Mouse (Mus musculus) kidney, postnatal 10 days (tissue): ENCODE data around the gene Acot12.
"Not testable (repeated sequence)": the region's sequence is repeated elsewhere in the genome, so short reads cannot be mapped to it uniquely, and the experiment has no call there.

Source experiments
- DNase-seq: peaks from one replicate; pipeline ENCODE4 v3.0.0; 2021; ENCODE audit warnings: mixed read lengths

Gene Acot12

GRCm38 (mm10) chr13:91760302-91761050, 19.2 kb downstream of the Acot12 start:
- DNase-seq = no peak

DNA sequence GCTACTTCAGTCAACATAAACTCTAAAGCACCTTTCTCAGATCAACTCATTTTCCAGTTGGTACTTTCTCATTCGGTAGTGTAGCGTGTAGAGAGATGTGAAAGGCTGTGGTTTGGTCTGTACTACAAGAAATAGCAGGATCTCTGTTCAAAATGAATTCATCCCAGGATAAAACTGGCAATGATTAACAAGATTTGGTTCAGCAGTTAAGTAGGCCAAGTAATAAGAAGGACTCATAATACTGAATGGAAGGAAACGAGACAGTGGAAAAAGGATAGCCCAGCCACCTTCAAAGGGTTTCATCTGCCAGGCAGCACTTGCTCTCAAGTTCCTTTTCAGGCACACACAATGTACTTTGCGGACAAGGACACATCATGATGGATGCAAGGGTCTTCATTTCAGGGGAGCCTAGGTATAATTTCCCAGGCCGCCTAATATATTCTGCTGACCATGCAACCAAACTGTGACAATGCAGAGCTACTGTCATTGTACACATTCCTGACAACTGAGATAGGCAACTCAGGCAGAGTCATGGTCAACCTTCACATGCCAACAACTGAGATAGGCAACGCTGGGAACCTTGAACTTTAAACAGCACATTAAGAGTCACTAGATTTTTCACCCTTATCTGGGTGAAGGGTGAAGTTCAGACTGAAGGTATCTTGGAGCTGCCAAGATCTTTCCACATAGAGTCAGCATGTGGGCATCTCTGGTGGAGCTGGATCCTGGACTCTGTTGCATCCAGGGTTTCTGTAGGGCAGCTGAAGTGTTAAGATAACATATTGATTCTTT, 20.5 kb downstream of the Acot12 start:
- DNase-seq = no peak

DNA sequence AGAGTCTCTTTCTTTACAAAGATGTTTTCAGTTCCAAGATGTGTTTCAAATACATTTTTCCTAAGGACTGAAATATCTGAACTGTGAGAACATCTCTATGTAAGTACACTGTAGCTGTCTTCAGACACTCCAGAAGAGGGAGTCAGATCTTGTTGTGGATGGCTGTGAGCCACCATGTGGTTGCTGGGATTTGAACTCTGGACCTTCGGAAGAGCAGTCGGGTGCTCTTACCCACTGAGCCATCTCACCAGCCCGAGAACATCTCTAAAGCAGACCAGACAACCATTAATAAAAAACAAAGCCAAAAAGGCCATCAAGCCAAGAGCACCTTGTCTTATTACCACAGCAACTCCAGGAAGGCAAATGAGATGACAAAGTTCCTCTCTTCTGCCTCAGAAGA, 22.3 kb downstream of the Acot12 start:
- DNase-seq = not testable (repeated sequence)

GRCm38 (mm10) chr13:91765627-91766026, 24.3 kb downstream of the Acot12 start:
- DNase-seq = no peak

GRCm38 (mm10) chr13:91768683-91769651, 27.7 kb downstream of the Acot12 start:
- no peak for DNase-seq

- DNase-seq = no peak
Measured at GRCm38 (mm10) chr13:91778092-91778491, 36.8 kb downstream of the Acot12 start.

GRCm38 (mm10) chr13:91779892-91780291, 38.6 kb downstream of the Acot12 start:
- DNase-seq = no peak

DNA sequence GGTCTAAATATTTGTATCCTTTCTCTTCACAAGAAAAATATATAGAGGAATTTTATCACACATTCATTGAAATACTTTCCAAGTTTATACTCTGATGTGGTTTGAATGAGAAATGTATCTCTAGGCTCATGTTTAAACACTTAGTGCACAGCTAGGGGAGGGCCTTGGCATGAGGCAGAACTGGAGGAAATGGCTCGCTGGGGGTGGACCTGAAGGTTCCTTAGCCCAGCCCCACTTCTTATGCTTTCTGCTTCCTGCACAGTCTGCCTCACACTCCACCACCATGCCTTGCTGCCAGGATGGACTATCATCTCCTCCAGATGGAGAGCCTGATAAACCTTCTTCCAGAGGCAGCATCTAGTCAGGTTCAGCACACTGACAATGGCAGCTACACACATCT, 50.7 kb downstream of the Acot12 start:
- DNase-seq = no peak

DNA sequence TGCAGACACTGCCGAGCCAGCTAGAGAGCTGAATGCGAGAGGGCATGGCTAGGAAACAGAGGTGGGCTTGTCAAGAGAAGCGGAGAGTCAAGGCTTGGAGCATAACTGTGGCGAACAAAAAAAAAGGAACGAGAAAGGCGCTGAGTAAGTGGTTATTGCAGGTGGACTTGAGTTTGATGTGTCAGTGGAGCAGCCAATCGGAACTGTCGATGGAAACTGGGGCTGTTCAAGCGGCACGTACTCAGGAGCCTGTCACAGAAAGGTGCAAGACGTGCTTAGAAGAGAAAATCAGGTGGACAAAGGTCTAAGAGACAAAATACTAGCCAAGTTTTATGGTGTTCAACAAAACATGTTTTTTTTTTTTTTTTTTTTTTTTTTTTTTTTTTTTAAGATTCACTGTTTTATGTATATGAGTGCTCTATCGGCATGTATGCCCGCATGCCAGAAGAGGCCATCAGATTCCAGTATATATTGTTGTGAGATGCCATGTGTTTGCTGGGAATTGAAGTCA, 53.7 kb downstream of the Acot12 start:
- DNase-seq = no peak

DNA sequence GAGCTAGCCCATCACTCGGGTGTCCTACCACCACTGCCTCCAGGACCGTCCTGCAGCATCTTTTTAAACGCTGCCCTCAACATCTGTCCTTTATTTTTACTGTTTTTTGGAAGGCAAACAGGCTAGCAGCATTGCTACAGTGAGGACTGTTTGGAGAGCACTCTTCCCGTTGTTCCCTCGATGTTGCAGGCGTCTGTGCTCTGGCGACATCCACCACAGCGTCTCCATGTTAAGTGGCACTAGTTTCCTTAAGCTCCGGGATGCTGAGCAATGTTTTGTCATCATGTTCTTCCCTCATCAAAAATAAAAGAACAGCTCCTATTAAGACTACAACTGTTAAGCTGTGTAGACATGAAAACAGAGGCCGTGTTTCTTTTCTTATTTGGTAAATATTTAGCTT, 54.3 kb downstream of the Acot12 start:
- no peak for DNase-seq

DNA sequence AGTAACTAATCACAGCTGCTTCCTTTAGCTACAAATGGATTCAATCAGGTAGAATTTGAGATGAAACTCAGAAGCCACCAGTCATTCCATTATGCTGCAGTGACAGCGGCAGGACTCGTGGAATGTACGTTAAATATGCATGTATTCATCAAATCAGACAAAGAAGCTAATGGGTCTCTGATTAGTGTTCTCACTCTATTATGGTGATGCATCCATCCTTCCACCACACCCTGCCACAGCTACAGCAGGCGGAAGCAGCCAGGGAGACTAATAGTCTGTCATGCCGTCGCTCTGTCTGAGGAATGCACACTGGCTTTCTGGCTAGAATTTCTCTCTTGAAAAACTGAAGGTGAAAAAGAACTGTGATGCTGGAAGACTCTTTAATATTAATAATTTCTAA, 54.7 kb downstream of the Acot12 start:
- DNase-seq = no peak

- DNase-seq = no peak
Measured at GRCm38 (mm10) chr13:91796916-91797315, 55.6 kb downstream of the Acot12 start.

DNA sequence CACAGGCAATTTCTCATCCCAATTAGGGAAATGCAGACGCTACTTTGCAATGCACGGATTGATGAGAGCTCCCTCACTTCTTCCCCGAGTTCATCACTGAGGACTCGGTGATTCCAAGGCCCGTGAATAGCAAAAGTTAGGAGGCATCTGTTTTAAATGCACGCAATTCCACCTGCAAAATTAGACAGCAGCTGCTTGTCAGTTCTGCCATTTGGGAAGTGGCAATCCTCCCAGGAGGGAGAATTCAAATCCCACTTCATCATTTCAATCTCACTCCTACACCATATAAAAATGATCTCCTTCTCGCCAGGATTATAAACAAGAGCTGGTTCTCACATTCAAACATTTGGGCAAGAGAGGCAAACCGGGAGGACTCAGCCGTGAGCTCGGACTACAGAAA, 56.1 kb downstream of the Acot12 start:
- DNase-seq = no peak

GRCm38 (mm10) chr13:91801726-91802125, 60.4 kb downstream of the Acot12 start:
- no peak for DNase-seq

DNA sequence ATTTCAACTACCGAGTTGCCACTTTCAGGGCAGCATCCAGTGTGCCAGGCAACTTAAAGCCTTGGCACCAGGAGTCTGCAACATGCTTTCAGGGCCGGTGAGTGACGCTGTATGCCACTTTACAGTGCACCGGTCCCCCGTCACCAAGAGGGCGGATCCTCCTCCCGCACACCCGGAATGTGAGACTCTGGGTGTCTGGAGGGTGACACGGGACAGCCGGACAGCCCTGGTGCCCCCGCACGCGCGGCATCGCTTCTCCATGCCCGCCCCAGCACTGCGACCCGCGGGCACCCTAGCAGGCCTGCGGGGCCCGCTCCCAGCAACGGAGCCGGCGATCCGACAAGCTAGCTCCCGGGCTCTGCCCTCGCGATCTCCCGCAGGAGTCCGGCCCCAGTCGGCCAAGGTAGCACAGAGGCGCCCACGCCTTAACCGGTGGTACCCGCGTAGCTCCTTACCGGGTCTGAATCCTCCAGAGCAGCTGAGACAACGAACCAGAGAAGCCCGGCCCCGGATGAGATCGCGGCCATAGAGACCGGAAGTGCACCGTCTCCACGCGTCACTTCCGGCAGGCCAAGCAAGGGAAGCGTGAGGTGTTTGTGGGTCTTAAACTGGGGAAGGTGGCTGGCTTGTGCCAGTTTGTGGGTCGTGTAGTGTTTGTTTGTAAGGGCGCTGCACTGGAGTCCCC, 66.0 kb downstream of the Acot12 start, which contains the start of gene Zcchc9:
Gene Zcchc9, minus strand, starts transcription at position 551 of the 685 bp plus-strand sequence.
- DNase-seq = peak; percentile 93

DNA sequence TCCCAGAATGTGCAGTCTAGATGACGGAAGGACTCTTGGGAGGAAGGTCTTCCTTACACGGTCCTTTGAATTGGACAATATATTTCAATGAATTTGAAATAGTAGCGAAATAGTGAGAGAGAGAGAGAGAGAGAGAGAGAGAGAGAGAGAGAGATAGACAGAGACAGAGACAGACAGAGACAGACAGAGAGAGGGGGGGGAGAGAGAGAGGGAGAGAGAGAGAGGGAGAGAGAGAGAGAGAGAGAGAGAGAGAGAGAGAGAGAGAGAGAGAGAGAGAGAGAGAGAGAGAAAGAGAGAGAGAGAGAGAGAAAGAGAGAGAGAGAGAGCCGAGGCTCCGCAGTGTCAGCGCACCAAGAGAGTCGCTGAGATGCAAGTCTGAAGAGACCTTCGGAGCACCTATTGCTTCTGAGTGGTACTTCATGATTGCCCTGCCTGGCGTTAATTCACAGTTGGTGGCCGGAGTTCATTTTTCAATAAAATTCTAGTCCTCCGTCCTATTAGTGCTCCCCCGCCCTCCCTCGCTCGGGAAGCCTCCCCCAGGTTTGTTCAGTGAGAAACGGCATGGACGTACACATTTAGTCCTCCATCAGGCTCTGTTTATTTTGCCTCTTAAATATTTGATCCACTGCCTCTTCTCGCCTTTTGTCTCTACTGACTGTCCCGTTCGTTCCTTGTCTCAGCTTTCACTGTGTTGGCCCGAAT, 66.7 kb downstream of the Acot12 start:
- peak; percentile 15 for DNase-seq

- DNase-seq = no peak
Measured at GRCm38 (mm10) chr13:91809476-91809875, 68.2 kb downstream of the Acot12 start.

- DNase-seq = no peak
Measured at GRCm38 (mm10) chr13:91814670-91815069, 73.4 kb downstream of the Acot12 start.

GRCm38 (mm10) chr13:91823735-91824134, 82.4 kb downstream of the Acot12 start:
- no peak for DNase-seq

GRCm38 (mm10) chr13:91824845-91825550, 83.7 kb downstream of the Acot12 start:
- peak; percentile 43 for DNase-seq

GRCm38 (mm10) chr13:91826066-91826465, 84.8 kb downstream of the Acot12 start:
- no peak for DNase-seq
